In genomic region chr2:179976628-179977343, GRCm38 (mm10) we compare ENCODE assay signal across 8 mouse cellular contexts. TPM values are rescaled to one million over a fixed set of nuclear protein-coding genes. Genes with fewer than 3 reads are reported as not detected.
A peak's percentile ranks its signal among the peaks of the same experiment; 100 is the strongest.
DNase-seq lines count a peak whose midpoint lies in the region; ATAC-seq and TF ChIP-seq lines count a peak whose summit lies in the region.

Taf4 (minus strand) TSS chr2:179976646.

- H3K27me3 ChIP-seq in embryonic facial prominence, embryonic 15.5 days: no peaks in the 10 kb centered on the region
- no peaks in the 10 kb centered on the region for H3K27me3 ChIP-seq in heart, embryonic 10.5 days (ENCODE audit: insufficient read depth, poor library complexity, severe bottlenecking)
- no peaks in the 10 kb centered on the region for H3K27me3 ChIP-seq in kidney, embryonic 15.5 days

- peak within 1 kb of the TSS; percentile 98 for H3K4me2 ChIP-seq in embryonic facial prominence, embryonic 15.5 days (replicated peaks)
- H3K4me2 ChIP-seq in kidney, embryonic 15.5 days: peak within 1 kb of the TSS; percentile 97

- peak within 1 kb of the TSS; percentile 69 for H3K27ac ChIP-seq in bone marrow macrophage, adult 2 months (ENCODE audit: insufficient read depth, low read depth, low read length)
- peak within 1 kb of the TSS; percentile 97 for H3K27ac ChIP-seq in embryonic facial prominence, embryonic 15.5 days (replicated peaks)
- H3K27ac ChIP-seq in heart, embryonic 10.5 days: peak within 1 kb of the TSS; percentile 97
- peak within 1 kb of the TSS; percentile 98 for H3K27ac ChIP-seq in kidney, embryonic 15.5 days

- TF ChIP-seq POLR2A in bone marrow macrophage, adult 2 months (IDR thresholded peaks at IDR 0.05; ENCODE audit: borderline replicate concordance, low read depth, low read length): peak; percentile 100

- peaks cover 56% of the 10 kb centered on the region for H3K4me1 ChIP-seq in bone marrow macrophage, adult 2 months (ENCODE audit: control insufficient read depth, insufficient read depth, low read length)
- peaks cover 29% of the 10 kb centered on the region for H3K4me1 ChIP-seq in embryonic facial prominence, embryonic 15.5 days
- H3K4me1 ChIP-seq in heart, embryonic 10.5 days: peaks cover 52% of the 10 kb centered on the region
- peaks cover 42% of the 10 kb centered on the region for H3K4me1 ChIP-seq in kidney, embryonic 15.5 days

- ATAC-seq in embryonic facial prominence, embryonic 15.5 days (ENCODE audit: insufficient number of reproducible peaks, low FRiP score, low TSS enrichment, low read depth): peak; percentile 92
- peak; percentile 95 for ATAC-seq in kidney, embryonic 15.5 days (replicated peaks; ENCODE audit: low FRiP score)

- WGBS in embryonic facial prominence, embryonic 15.5 days: under 1% methylated on average over 52 of the region's 84 CpGs
- WGBS in heart, embryonic 10.5 days: under 1% methylated on average over 73 of the region's 84 CpGs
- under 1% methylated on average over 59 of the region's 84 CpGs for WGBS in kidney, embryonic 15.5 days

- peak within 1 kb of the TSS; percentile 74 for H3K4me3 ChIP-seq in bone marrow macrophage, adult 2 months (ENCODE audit: insufficient read depth, low read length)
- peak within 1 kb of the TSS; percentile 91 for H3K4me3 ChIP-seq in embryonic facial prominence, embryonic 15.5 days (replicated peaks)
- H3K4me3 ChIP-seq in heart, embryonic 10.5 days: peak within 1 kb of the TSS; percentile 88
- peak within 1 kb of the TSS; percentile 90 for H3K4me3 ChIP-seq in kidney, embryonic 15.5 days (replicated peaks)

- DNase-seq in A20 (ENCODE audit: low read depth, low spot score): peak; percentile 89
- peak; percentile 94 for DNase-seq in heart, embryonic 10.5 days (ENCODE audit: low spot score)
- DNase-seq in liver: peak; percentile 93
- peak; percentile 47 to 77 for DNase-seq in monocyte, adult 2 months (ENCODE audit: low read depth in 1 of 2, low spot score in 2 of 2)
- peak; percentile 85 to 88 for DNase-seq in spleen, postnatal 14 days (ENCODE audit: low spot score in 2 of 2)

- peak within 1 kb of the TSS; percentile 89 for H3K9ac ChIP-seq in embryonic facial prominence, embryonic 15.5 days
- peak within 1 kb of the TSS; percentile 92 for H3K9ac ChIP-seq in kidney, embryonic 15.5 days

- no peaks in the 10 kb centered on the region for H3K9me3 ChIP-seq in embryonic facial prominence, embryonic 15.5 days (replicated peaks)
- no peaks in the 10 kb centered on the region for H3K9me3 ChIP-seq in heart, embryonic 10.5 days
- H3K9me3 ChIP-seq in kidney, embryonic 15.5 days (replicated peaks): no peaks in the 10 kb centered on the region

- no peaks in the 10 kb centered on the region for H3K36me3 ChIP-seq in embryonic facial prominence, embryonic 15.5 days
- H3K36me3 ChIP-seq in heart, embryonic 10.5 days: no peaks in the 10 kb centered on the region
- no peaks in the 10 kb centered on the region for H3K36me3 ChIP-seq in kidney, embryonic 15.5 days

- TF ChIP-seq CTCF in bone marrow macrophage, adult 2 months (IDR thresholded peaks at IDR 0.05; ENCODE audit: low read depth, low read length): no peak

RNA-seq across cellular contexts. Expression of gene Taf4, which starts in this region (rescaled TPM):
- 16.8 and 17.2 TPM in 2 replicates for polyA plus RNA-seq in bone marrow macrophage, adult 2 months (2012; ENCODE audit: insufficient read depth, insufficient read length, missing spikeins)
- 2.9 and 3.6 TPM in 2 replicates for polyA plus RNA-seq in embryonic facial prominence, embryonic 15.5 days (2015; fragmentation: Nextera tagmentation; extraction: Ambion mirVana)
- polyA plus RNA-seq in heart, embryonic 10.5 days (2016; fragmentation: Nextera tagmentation; extraction: Ambion mirVana): 2.2 and 3.2 TPM in 2 replicates
- 3.5 and 3.9 TPM in 2 replicates for polyA plus RNA-seq in kidney, embryonic 15.5 days (2015; fragmentation: Nextera tagmentation; extraction: Ambion mirVana)

Comparison
In these comparisons a context has a peak if more than half of its experiments do, and no peak if none do; other contexts are left out.
1. Peak in every context shown above with its lines: DNase-seq, ATAC-seq, H3K4me3 ChIP-seq and H3K27ac ChIP-seq.